Mouse (Mus musculus) megakaryocyte-erythroid progenitor cell, adult 5-6 weeks (primary cell): ENCODE measurements around the gene Tbc1d22b. TPM values are rescaled to one million over a fixed set of nuclear protein-coding genes. Genes with fewer than 3 reads are reported as not detected.
A peak's percentile ranks its signal among the peaks of the same experiment; 100 is the strongest.

ENCODE experiments used
- ATAC-seq: replicated peaks from 2 replicates; pipeline ENCODE4 v1.8.0; 2016; ENCODE audit warnings: mild to moderate bottlenecking, inconsistent platforms; ENCODE audit not compliant: severe bottlenecking, poor library complexity, low FRiP score, low TSS enrichment
- total RNA-seq, 2 experiments: library from RNA; stranded (forward) in 1 of 2; stranded (reverse) in 1 of 2; fragments of 200-1000, 215-1000 nt in 1 of 2; fragments of >200 nt in 1 of 2; fragmentation: Nextera tagmentation in 1 of 2; gene quantifications; 2 replicates each; pipeline ENCODE4 v1.2.3; 2014 to 2017

Gene Tbc1d22b
- total RNA-seq, 2 experiments from 2014 or later: 4.6 to 15.0 TPM

GRCm38 (mm10) chr17:29533866-29534265 is 15.7 kb upstream of the Tbc1d22b start:
- ATAC-seq: no peak

- no peak for ATAC-seq
These were observed 9.2 kb upstream of the Tbc1d22b start for GRCm38 (mm10) chr17:29540426-29540825.

GRCm38 (mm10) chr17:29541419-29541818 is 8.2 kb upstream of the Tbc1d22b start:
- ATAC-seq: 0 out of 2 replicates have a peak, but pooled peaks have one; percentile 26

GRCm38 (mm10) chr17:29542831-29543690 is 6.5 kb upstream of the Tbc1d22b start:
- no peak for ATAC-seq

- ATAC-seq: no peak
These were observed 5.5 kb upstream of the Tbc1d22b start for GRCm38 (mm10) chr17:29544064-29544463.

GRCm38 (mm10) chr17:29545241-29545640 is 4.3 kb upstream of the Tbc1d22b start:
- ATAC-seq: no peak

GRCm38 (mm10) chr17:29548494-29548893 is 1.1 kb upstream of the Tbc1d22b start:
- no peak for ATAC-seq

- ATAC-seq: no peak
These were observed 591 bp upstream of the Tbc1d22b start for GRCm38 (mm10) chr17:29548994-29549393.

- no peak for ATAC-seq
These were observed 1.4 kb downstream of the Tbc1d22b start for GRCm38 (mm10) chr17:29551019-29551418.

- ATAC-seq: no peak
These were observed 2.7 kb downstream of the Tbc1d22b start, which contains the start of gene Tmem217 for GRCm38 (mm10) chr17:29552162-29552732. Tmem217 (minus strand) TSS chr17:29552385.

GRCm38 (mm10) chr17:29554176-29554575 is 4.6 kb downstream of the Tbc1d22b start:
- no peak for ATAC-seq

GRCm38 (mm10) chr17:29556456-29556855 is 6.9 kb downstream of the Tbc1d22b start:
- ATAC-seq: no peak

- ATAC-seq: no peak
These were observed 7.3 kb downstream of the Tbc1d22b start for GRCm38 (mm10) chr17:29556893-29557292.

- ATAC-seq: no peak
These were observed 8.9 kb downstream of the Tbc1d22b start for GRCm38 (mm10) chr17:29558476-29558875.

GRCm38 (mm10) chr17:29565521-29565920 is 15.9 kb downstream of the Tbc1d22b start:
- no peak for ATAC-seq

- no peak for ATAC-seq
These were observed 18.9 kb downstream of the Tbc1d22b start for GRCm38 (mm10) chr17:29568435-29568834.

- no peak for ATAC-seq
These were observed 20.2 kb downstream of the Tbc1d22b start for GRCm38 (mm10) chr17:29569831-29570230.

GRCm38 (mm10) chr17:29579579-29580126 is 30.1 kb downstream of the Tbc1d22b start:
- no peak for ATAC-seq

GRCm38 (mm10) chr17:29583569-29583968 is 34.0 kb downstream of the Tbc1d22b start:
- no peak for ATAC-seq

GRCm38 (mm10) chr17:29584306-29584705 is 34.7 kb downstream of the Tbc1d22b start:
- ATAC-seq: no peak
